Mouse (Mus musculus): ENCODE data around the gene Frmpd2. TPM values are rescaled to one million over a fixed set of nuclear protein-coding genes. Genes with fewer than 3 reads are reported as not detected.

Gene Frmpd2
- polyA plus RNA-seq, 1 experiment from 2014 or later, result not detected

- Histone ChIP-seq H3K9ac (no peak overlapping the region), H3K4me1 (no peaks in the 10 kb centered on the region), H3K36me3 (no peaks in the 10 kb centered on the region), H3K4me3 (no peak overlapping the region), H3K4me2 (no peak overlapping the region), H3K27ac (no peak overlapping the region), H3K9me3 (no peaks in the 10 kb centered on the region), H3K27me3 (0 out of 2 replicates have a peak, but pooled peaks cover 4% of the 10 kb centered on the region)
- WGBS, result 46% methylated on average over 5 of the region's 5 CpGs
- no peak for ATAC-seq (ENCODE audit: insufficient number of reproducible peaks, low FRiP score, low TSS enrichment, low read depth)
These were observed 42.4 kb downstream of the Frmpd2 start for GRCm38 (mm10) chr14:33513877-33514276.

GRCm38 (mm10) chr14:33514756-33515285 lies 43.3 kb downstream of the Frmpd2 start:
- Histone ChIP-seq H3K4me3 (no peak overlapping the region), H3K36me3 (no peaks in the 10 kb centered on the region), H3K9ac (no peak overlapping the region), H3K9me3 (no peaks in the 10 kb centered on the region), H3K4me2 (no peak overlapping the region), H3K27ac (no peak overlapping the region), H3K4me1 (no peaks in the 10 kb centered on the region), H3K27me3 (0 out of 2 replicates have a peak, but pooled peaks cover 4% of the 10 kb centered on the region)
- ATAC-seq (ENCODE audit: insufficient number of reproducible peaks, low FRiP score, low TSS enrichment, low read depth), result no peak
- 80% methylated on average over 6 of the region's 6 CpGs for WGBS

- no peaks in the 10 kb centered on the region for H3K36me3 ChIP-seq
- ATAC-seq (ENCODE audit: insufficient number of reproducible peaks, low FRiP score, low TSS enrichment, low read depth), result no peak
- H3K4me3 ChIP-seq, result no peak overlapping the region
- H3K27ac ChIP-seq, result no peak overlapping the region
- no peaks in the 10 kb centered on the region for H3K27me3 ChIP-seq
- H3K4me1 ChIP-seq, result no peaks in the 10 kb centered on the region
- 21% methylated on average over 3 of the region's 3 CpGs for WGBS
- no peaks in the 10 kb centered on the region for H3K9me3 ChIP-seq
- no peak overlapping the region for H3K4me2 ChIP-seq
- H3K9ac ChIP-seq, result no peak overlapping the region
These were observed 50.0 kb downstream of the Frmpd2 start for GRCm38 (mm10) chr14:33521538-33521937.

- Histone ChIP-seq H3K36me3 (no peaks in the 10 kb centered on the region), H3K4me1 (no peaks in the 10 kb centered on the region), H3K27ac (no peak overlapping the region), H3K4me2 (no peak overlapping the region), H3K9ac (no peak overlapping the region), H3K4me3 (no peak overlapping the region), H3K27me3 (no peaks in the 10 kb centered on the region), H3K9me3 (no peaks in the 10 kb centered on the region)
- 65% methylated on average over 12 of the region's 12 CpGs for WGBS
- ATAC-seq (ENCODE audit: insufficient number of reproducible peaks, low FRiP score, low TSS enrichment, low read depth), result no peak
These were observed 53.9 kb downstream of the Frmpd2 start for GRCm38 (mm10) chr14:33525272-33525983.

- Histone ChIP-seq H3K9ac (no peak overlapping the region), H3K4me3 (no peak overlapping the region), H3K9me3 (no peaks in the 10 kb centered on the region), H3K27me3 (no peaks in the 10 kb centered on the region), H3K4me2 (no peak overlapping the region), H3K27ac (no peak overlapping the region), H3K36me3 (no peaks in the 10 kb centered on the region), H3K4me1 (no peaks in the 10 kb centered on the region)
- 58% methylated on average over 2 of the region's 2 CpGs for WGBS
- ATAC-seq (ENCODE audit: insufficient number of reproducible peaks, low FRiP score, low TSS enrichment, low read depth), result no peak
These were observed 55.1 kb downstream of the Frmpd2 start for GRCm38 (mm10) chr14:33526621-33527020.

GRCm38 (mm10) chr14:33527938-33528337 lies 56.4 kb downstream of the Frmpd2 start:
- WGBS, result 62% methylated on average over 3 of the region's 3 CpGs
- ATAC-seq (ENCODE audit: insufficient number of reproducible peaks, low FRiP score, low TSS enrichment, low read depth), result no peak
- no peaks in the 10 kb centered on the region for H3K27me3 ChIP-seq
- H3K36me3 ChIP-seq, result no peaks in the 10 kb centered on the region
- H3K9me3 ChIP-seq, result no peaks in the 10 kb centered on the region
- H3K4me2 ChIP-seq, result no peak overlapping the region
- no peak overlapping the region for H3K4me3 ChIP-seq
- no peak overlapping the region for H3K27ac ChIP-seq
- H3K4me1 ChIP-seq, result no peaks in the 10 kb centered on the region
- no peak overlapping the region for H3K9ac ChIP-seq

GRCm38 (mm10) chr14:33531331-33531912 lies 59.9 kb downstream of the Frmpd2 start:
- no peak overlapping the region for H3K9ac ChIP-seq
- no peaks in the 10 kb centered on the region for H3K9me3 ChIP-seq
- no peak overlapping the region for H3K4me3 ChIP-seq
- no peak for ATAC-seq (ENCODE audit: insufficient number of reproducible peaks, low FRiP score, low TSS enrichment, low read depth)
- WGBS, result 78% methylated on average over 8 of the region's 8 CpGs
- no peak overlapping the region for H3K4me2 ChIP-seq
- no peaks in the 10 kb centered on the region for H3K4me1 ChIP-seq
- H3K27me3 ChIP-seq, result no peaks in the 10 kb centered on the region
- H3K27ac ChIP-seq, result no peak overlapping the region
- no peaks in the 10 kb centered on the region for H3K36me3 ChIP-seq

GRCm38 (mm10) chr14:33532792-33533191 lies 61.3 kb downstream of the Frmpd2 start:
- no peak overlapping the region for H3K27ac ChIP-seq
- no peak overlapping the region for H3K4me2 ChIP-seq
- H3K36me3 ChIP-seq, result no peaks in the 10 kb centered on the region
- H3K4me1 ChIP-seq, result no peaks in the 10 kb centered on the region
- ATAC-seq (ENCODE audit: insufficient number of reproducible peaks, low FRiP score, low TSS enrichment, low read depth), result no peak
- no peak overlapping the region for H3K9ac ChIP-seq
- H3K4me3 ChIP-seq, result no peak overlapping the region
- no peaks in the 10 kb centered on the region for H3K9me3 ChIP-seq
- WGBS, result 87% methylated on average over 5 of the region's 5 CpGs
- H3K27me3 ChIP-seq, result no peaks in the 10 kb centered on the region

GRCm38 (mm10) chr14:33533516-33533915 lies 62.0 kb downstream of the Frmpd2 start:
- Histone ChIP-seq H3K4me1 (no peaks in the 10 kb centered on the region), H3K27ac (no peak overlapping the region), H3K36me3 (no peaks in the 10 kb centered on the region), H3K9me3 (no peaks in the 10 kb centered on the region), H3K27me3 (no peaks in the 10 kb centered on the region), H3K9ac (no peak overlapping the region), H3K4me3 (no peak overlapping the region), H3K4me2 (no peak overlapping the region)
- ATAC-seq (ENCODE audit: insufficient number of reproducible peaks, low FRiP score, low TSS enrichment, low read depth), result no peak
- WGBS, result 52% methylated on average over 1 of the region's 1 CpGs

GRCm38 (mm10) chr14:33535317-33535716 lies 63.8 kb downstream of the Frmpd2 start:
- no peak overlapping the region for H3K4me2 ChIP-seq
- WGBS, result 54% methylated on average over 6 of the region's 6 CpGs
- H3K27ac ChIP-seq, result no peak overlapping the region
- H3K27me3 ChIP-seq, result no peaks in the 10 kb centered on the region
- no peaks in the 10 kb centered on the region for H3K9me3 ChIP-seq
- no peaks in the 10 kb centered on the region for H3K4me1 ChIP-seq
- no peak for ATAC-seq (ENCODE audit: insufficient number of reproducible peaks, low FRiP score, low TSS enrichment, low read depth)
- H3K4me3 ChIP-seq, result no peak overlapping the region
- no peak overlapping the region for H3K9ac ChIP-seq
- H3K36me3 ChIP-seq, result no peaks in the 10 kb centered on the region

GRCm38 (mm10) chr14:33539559-33540167 lies 68.2 kb downstream of the Frmpd2 start:
- ATAC-seq (ENCODE audit: insufficient number of reproducible peaks, low FRiP score, low TSS enrichment, low read depth), result no peak
- 80% methylated on average over 7 of the region's 7 CpGs for WGBS
- H3K4me1 ChIP-seq, result no peaks in the 10 kb centered on the region
- no peaks in the 10 kb centered on the region for H3K9me3 ChIP-seq
- no peak overlapping the region for H3K4me3 ChIP-seq
- no peaks in the 10 kb centered on the region for H3K36me3 ChIP-seq
- no peaks in the 10 kb centered on the region for H3K27me3 ChIP-seq
- no peak overlapping the region for H3K9ac ChIP-seq
- no peak overlapping the region for H3K27ac ChIP-seq
- no peak overlapping the region for H3K4me2 ChIP-seq

- Histone ChIP-seq H3K4me3 (no peak overlapping the region), H3K36me3 (no peaks in the 10 kb centered on the region), H3K9ac (no peak overlapping the region), H3K9me3 (no peaks in the 10 kb centered on the region), H3K4me2 (no peak overlapping the region), H3K27ac (no peak overlapping the region), H3K4me1 (no peaks in the 10 kb centered on the region), H3K27me3 (no peaks in the 10 kb centered on the region)
- ATAC-seq (ENCODE audit: insufficient number of reproducible peaks, low FRiP score, low TSS enrichment, low read depth), result no peak
- WGBS, result 69% methylated on average over 8 of the region's 8 CpGs
These were observed 74.2 kb downstream of the Frmpd2 start for GRCm38 (mm10) chr14:33545565-33546143.
